Mouse (Mus musculus): Measurements from ENCODE around the gene Abcd2.

- TF ChIP-seq CTCF (IDR thresholded peaks at IDR 0.05; ENCODE audit: extremely low read depth, insufficient read length, insufficient replicate concordance, low read depth, low read length) (no peak), POLR2A (IDR thresholded peaks at IDR 0.05; ENCODE audit: low read depth, low read length) (no peak)
Measured at GRCm38 (mm10) chr15:91200833-91201232, 9.2 kb upstream of the Abcd2 start.
